Mouse (Mus musculus) midbrain, embryonic 14.5 days (tissue): ENCODE data around the gene Flt1. TPM values are rescaled to one million over a fixed set of nuclear protein-coding genes. Genes with fewer than 3 reads are reported as not detected.

Source experiments
- ATAC-seq: fragments of 200-750 bp; cut with Nextera tagmentation; 2 replicates; pipeline ENCODE4 v1.8.0; 2017; ENCODE audit warnings: moderate number of reproducible peaks, moderate library complexity; ENCODE audit not compliant: low FRiP score, low TSS enrichment
- DNase-seq: peaks from one replicate; pipeline ENCODE4 v3.0.0-alpha.2; 2015
- H3K27ac ChIP-seq: fragments of 300-500 bp; sonication (generic); replicated peaks from 2 replicates; pipeline ENCODE4 v1.5.1; 2014; ENCODE audit warnings: mild to moderate bottlenecking, low read depth, low read length, moderate library complexity
- H3K27me3 ChIP-seq: fragments of 300-500 bp; sonication (generic); 2 replicates; pipeline ENCODE4 v1.6.1; 2014; ENCODE audit warnings: low read length, control low read depth, mixed read lengths; ENCODE audit not compliant: control insufficient read depth, insufficient read depth
- H3K36me3 ChIP-seq: fragments of 300-500 bp; sonication (generic); 2 replicates; pipeline ENCODE4 v1.6.1; 2014; ENCODE audit warnings: low read length, control low read depth; ENCODE audit not compliant: control insufficient read depth, insufficient read depth
- H3K4me1 ChIP-seq: fragments of 300-500 bp; sonication (generic); 2 replicates; pipeline ENCODE4 v1.6.1; 2014; ENCODE audit warnings: mild to moderate bottlenecking, antibody characterized with exemption, low read length, control low read depth; ENCODE audit not compliant: control insufficient read depth, insufficient read depth
- H3K4me2 ChIP-seq: fragments of 300-500 bp; sonication (generic); 2 replicates; pipeline ENCODE4 v1.6.1; 2014; ENCODE audit warnings: mild to moderate bottlenecking, low read length, moderate library complexity
- H3K4me3 ChIP-seq: fragments of 300-500 bp; sonication (generic); replicated peaks from 2 replicates; pipeline ENCODE4 v1.5.1; 2014; ENCODE audit warnings: low read depth, low read length
- H3K9ac ChIP-seq: fragments of 300-500 bp; sonication (generic); replicated peaks from 2 replicates; pipeline ENCODE4 v1.6.1; 2014; ENCODE audit warnings: mild to moderate bottlenecking, low read length, moderate library complexity
- H3K9me3 ChIP-seq: fragments of 300-500 bp; sonication (generic); 2 replicates; pipeline ENCODE4 v1.6.1; 2016; ENCODE audit warnings: low read length, control low read depth, mixed read lengths; ENCODE audit not compliant: control insufficient read depth
- WGBS: fragments of 180-500 bp; shearing (Covaris S2); extraction: QIAGEN DNeasy Blood & Tissue Kit; methylation state at CpG from one replicate; pipeline ENCODE4 v1.1.7; 2014; 5-methylcytosine and 5-hydroxymethylcytosine counted together
- polyA plus RNA-seq: library from polyadenylated mRNA; unstranded; fragments of >200 nt; fragmentation: Nextera tagmentation; extraction: Ambion mirVana; gene quantifications from 2 replicates; pipeline ENCODE4 v1.2.1, GENCODE M21; 2014

Flt1 gene
- polyA plus RNA-seq, 1 experiment from 2014 or later, result 10.8 TPM

DNA sequence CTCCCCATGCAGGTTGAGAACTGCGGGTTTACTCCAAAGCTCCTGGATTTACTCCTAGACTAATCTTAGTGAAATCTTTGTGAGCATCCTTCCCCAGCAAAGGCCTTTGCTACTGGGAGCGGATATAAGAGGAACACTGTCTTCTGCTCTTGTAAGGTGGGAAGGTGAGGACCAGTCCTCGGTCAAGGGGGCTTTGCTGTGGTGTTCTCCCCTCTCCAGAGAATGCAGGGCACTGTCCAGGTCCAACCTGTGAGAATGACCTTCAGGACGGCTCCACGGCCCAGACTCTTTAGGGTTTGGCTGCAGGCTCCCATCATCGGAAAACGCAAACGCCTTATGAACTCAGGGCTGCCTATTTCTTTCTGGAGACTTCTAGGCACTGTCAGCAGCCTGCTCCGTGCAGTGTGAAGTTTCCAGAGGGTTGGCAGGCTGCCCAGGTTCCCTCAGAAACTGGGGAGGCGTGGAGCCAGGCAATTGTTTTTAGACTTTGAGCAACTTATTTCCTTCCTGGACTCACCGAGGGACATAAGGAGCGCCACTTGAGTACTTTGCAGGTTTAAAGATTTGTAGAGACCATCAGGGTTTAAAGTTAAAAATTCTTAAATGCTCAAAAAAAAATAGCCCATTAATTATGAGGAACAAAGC lies 80.7 kb downstream of the Flt1 start:
- Histone ChIP-seq H3K4me1 (no peaks in the 10 kb centered on the region), H3K9me3 (no peaks in the 10 kb centered on the region), H3K27me3 (no peaks in the 10 kb centered on the region), H3K4me3 (no peak overlapping the region), H3K36me3 (no peaks in the 10 kb centered on the region), H3K4me2 (no peak overlapping the region), H3K27ac (no peak overlapping the region), H3K9ac (no peak overlapping the region)
- WGBS, result 71% methylated on average over 12 of the region's 12 CpGs
- ATAC-seq (no peak), DNase-seq (peak; percentile 74)

GRCm38 (mm10) chr5:147641452-147641851 lies 84.4 kb downstream of the Flt1 start:
- 78% methylated on average over 7 of the region's 7 CpGs for WGBS
- ATAC-seq (no peak), DNase-seq (no peak)
- Histone ChIP-seq H3K4me2 (no peak overlapping the region), H3K27me3 (no peaks in the 10 kb centered on the region), H3K36me3 (no peaks in the 10 kb centered on the region), H3K4me3 (no peak overlapping the region), H3K27ac (no peak overlapping the region), H3K9me3 (no peaks in the 10 kb centered on the region), H3K9ac (no peak overlapping the region), H3K4me1 (0 out of 2 replicates have a peak, but pooled peaks cover 2% of the 10 kb centered on the region)

DNA sequence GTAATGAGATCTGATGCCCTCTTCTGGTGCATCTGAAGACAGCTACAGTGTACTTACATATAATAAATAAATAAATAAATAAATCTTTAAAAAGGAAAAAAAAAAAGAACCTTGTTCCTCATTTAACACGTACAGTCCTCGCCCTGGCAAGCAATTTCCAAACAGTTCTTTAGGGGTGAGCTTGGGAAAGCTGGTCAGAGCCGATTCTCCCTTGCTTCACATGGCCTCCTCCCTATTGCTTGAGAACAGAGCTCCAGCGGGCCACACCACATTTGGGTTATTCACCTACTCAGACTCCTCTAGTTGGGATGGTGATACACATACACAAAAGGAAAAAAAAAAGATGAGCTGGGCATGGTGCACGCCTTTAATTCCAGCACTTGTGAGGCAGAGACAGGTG lies 85.9 kb downstream of the Flt1 start:
- WGBS, result 88% methylated on average over 5 of the region's 5 CpGs
- DNase-seq (no peak), ATAC-seq (no peak)
- no peak overlapping the region for H3K4me3 ChIP-seq
- no peaks in the 10 kb centered on the region for H3K27me3 ChIP-seq
- no peak overlapping the region for H3K27ac ChIP-seq
- H3K4me1 ChIP-seq, result 0 out of 2 replicates have a peak, but pooled peaks cover 2% of the 10 kb centered on the region
- H3K36me3 ChIP-seq, result no peaks in the 10 kb centered on the region
- no peak overlapping the region for H3K4me2 ChIP-seq
- H3K9me3 ChIP-seq, result no peaks in the 10 kb centered on the region
- H3K9ac ChIP-seq, result no peak overlapping the region

- H3K27me3 ChIP-seq, result no peaks in the 10 kb centered on the region
- H3K4me3 ChIP-seq, result no peak overlapping the region
- H3K36me3 ChIP-seq, result no peaks in the 10 kb centered on the region
- DNase-seq (no peak), ATAC-seq (no peak)
- no peaks in the 10 kb centered on the region for H3K9me3 ChIP-seq
- no peak overlapping the region for H3K4me2 ChIP-seq
- no peak overlapping the region for H3K9ac ChIP-seq
- 0 out of 2 replicates have a peak, but pooled peaks cover 2% of the 10 kb centered on the region for H3K4me1 ChIP-seq
- WGBS, result 83% methylated on average over 3 of the region's 3 CpGs
- H3K27ac ChIP-seq, result no peak overlapping the region
These were observed 89.1 kb downstream of the Flt1 start for GRCm38 (mm10) chr5:147636676-147637075.

- no peak for DNase-seq
These were observed 89.9 kb downstream of the Flt1 start for GRCm38 (mm10) chr5:147635883-147636282.

DNA sequence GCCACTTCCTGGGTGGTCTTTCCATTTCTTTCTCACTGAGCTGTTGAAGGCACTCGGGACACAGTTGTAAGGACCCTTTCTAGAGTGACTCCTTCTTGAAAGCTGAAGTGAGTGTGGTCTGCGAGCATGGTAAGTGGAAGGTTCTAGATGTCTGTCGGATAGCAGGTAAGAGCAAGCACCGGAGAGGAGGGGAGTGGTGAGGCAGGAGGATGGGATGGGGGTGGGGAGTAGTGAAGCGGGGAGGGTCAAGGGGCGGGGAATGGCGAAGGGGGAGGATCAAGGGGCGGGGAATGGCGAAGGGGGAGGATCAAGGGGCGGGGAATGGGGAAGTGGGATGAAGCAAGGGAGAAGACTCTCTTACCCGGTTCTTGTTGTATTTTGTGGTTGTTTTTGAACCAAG lies 91.8 kb downstream of the Flt1 start:
- H3K9ac ChIP-seq, result no peak overlapping the region
- 14% methylated on average over 11 of the region's 11 CpGs for WGBS
- H3K9me3 ChIP-seq, result no peaks in the 10 kb centered on the region
- no peak for DNase-seq
- H3K27ac ChIP-seq, result no peak overlapping the region
- 0 out of 2 replicates have a peak, but pooled peaks cover 2% of the 10 kb centered on the region for H3K4me1 ChIP-seq
- no peaks in the 10 kb centered on the region for H3K27me3 ChIP-seq
- peak overlapping the region; percentile 18; the same call in 1 of the 2 replicates for H3K4me2 ChIP-seq
- ATAC-seq, result no peak
- no peaks in the 10 kb centered on the region for H3K36me3 ChIP-seq
- no peak overlapping the region for H3K4me3 ChIP-seq

More at GRCm38 (mm10) chr5:147635883-147636282, 89.9 kb downstream of the Flt1 start:
- Histone ChIP-seq H3K9me3 (no peaks in the 10 kb centered on the region), H3K4me3 (no peak overlapping the region), H3K27me3 (no peaks in the 10 kb centered on the region), H3K9ac (no peak overlapping the region), H3K4me2 (no peak overlapping the region), H3K4me1 (0 out of 2 replicates have a peak, but pooled peaks cover 2% of the 10 kb centered on the region), H3K36me3 (no peaks in the 10 kb centered on the region), H3K27ac (no peak overlapping the region)
- WGBS, result 72% methylated on average over 8 of the region's 8 CpGs
- no peak for ATAC-seq

DNA sequence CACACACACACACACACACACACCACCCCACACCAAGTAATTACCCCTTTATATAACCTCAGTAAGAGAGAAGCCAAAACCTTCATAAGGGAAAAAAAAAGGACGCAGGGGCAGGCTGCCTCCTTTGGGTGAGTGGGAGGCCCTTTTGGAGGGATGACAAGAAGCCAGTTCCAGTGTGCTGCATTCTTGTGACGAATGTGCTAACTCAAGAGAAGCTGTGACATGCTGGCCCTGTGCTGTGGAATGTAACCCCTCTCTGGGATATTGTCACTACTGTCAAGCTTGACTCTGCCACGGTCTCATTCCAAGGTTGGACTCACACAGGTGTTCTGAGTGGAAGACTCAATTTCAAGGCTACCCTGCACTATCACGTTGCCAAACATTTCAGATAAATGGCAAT lies 93.1 kb downstream of the Flt1 start:
- no peaks in the 10 kb centered on the region for H3K4me1 ChIP-seq
- 81% methylated on average over 4 of the region's 4 CpGs for WGBS
- ATAC-seq (no peak), DNase-seq (no peak)
- H3K36me3 ChIP-seq, result no peaks in the 10 kb centered on the region
- no peaks in the 10 kb centered on the region for H3K9me3 ChIP-seq
- no peak overlapping the region for H3K27ac ChIP-seq
- no peaks in the 10 kb centered on the region for H3K27me3 ChIP-seq
- no peak overlapping the region for H3K4me2 ChIP-seq
- no peak overlapping the region for H3K9ac ChIP-seq
- H3K4me3 ChIP-seq, result no peak overlapping the region

DNA sequence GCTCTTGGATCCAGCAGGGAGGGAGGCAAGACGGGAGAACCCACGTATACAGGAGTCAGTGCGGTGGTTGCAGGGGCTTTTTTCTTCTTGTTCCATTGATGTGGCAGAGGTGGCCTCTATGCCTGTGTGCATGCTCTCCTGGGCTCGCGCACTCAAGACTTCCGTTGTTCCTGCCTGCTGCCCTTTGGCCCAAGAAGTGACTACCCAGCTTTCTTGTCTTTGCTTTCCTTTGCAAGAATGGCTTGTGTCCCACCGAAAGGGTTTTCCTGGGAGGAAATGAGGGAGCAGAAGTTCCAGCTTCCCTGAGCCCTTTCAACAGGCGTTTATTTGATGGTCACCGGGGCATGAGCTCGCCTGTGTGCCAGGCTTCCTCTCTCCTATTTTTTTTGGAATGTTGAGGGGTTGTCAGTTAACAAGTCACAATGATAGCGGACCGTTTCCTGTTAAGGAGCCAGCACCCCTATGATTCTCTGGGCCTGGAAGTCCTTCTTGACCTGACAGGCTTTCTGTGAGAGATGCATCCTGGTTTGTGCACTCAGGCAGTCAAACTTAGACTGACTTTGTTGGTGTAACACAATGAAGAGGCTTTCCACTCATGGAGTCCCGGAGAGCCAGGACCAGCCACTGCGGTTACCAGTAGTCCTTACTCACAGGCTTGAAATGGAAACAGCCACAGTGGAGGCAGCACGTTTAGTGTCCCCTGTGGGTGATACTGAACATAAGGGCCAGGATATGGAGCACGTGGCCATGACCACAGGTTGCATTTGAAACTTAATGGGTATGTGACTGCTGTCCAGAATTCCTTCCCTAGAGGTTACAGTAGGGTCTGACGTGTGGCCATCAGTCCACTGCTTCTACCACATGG lies 95.2 kb downstream of the Flt1 start:
- Histone ChIP-seq H3K36me3 (no peaks in the 10 kb centered on the region), H3K9me3 (no peaks in the 10 kb centered on the region), H3K4me1 (no peaks in the 10 kb centered on the region), H3K27ac (no peak overlapping the region), H3K27me3 (no peaks in the 10 kb centered on the region), H3K4me2 (no peak overlapping the region), H3K9ac (no peak overlapping the region), H3K4me3 (no peak overlapping the region)
- DNase-seq (no peak), ATAC-seq (no peak)
- 85% methylated on average over 17 of the region's 17 CpGs for WGBS
